Mouse (Mus musculus) stomach, postnatal 0 days (tissue): ENCODE data around the gene Sipa1l1.

ENCODE experiments used
- CTCF ChIP-seq: IDR thresholded peaks from 2 replicates; pipeline ENCODE4 v1.5.1; 2016; ENCODE audit warnings: antibody characterized with exemption, low read depth, mild to moderate bottlenecking, moderate library complexity
- EP300 ChIP-seq: optimal IDR thresholded peaks from 2 replicates; pipeline ENCODE3; 2016; ENCODE audit warnings: antibody characterized with exemption

GRCm38 (mm10) chr12:82204106-82204505 is 35.0 kb downstream of the Sipa1l1 start:
- no peak for TF ChIP-seq CTCF
- no peak for TF ChIP-seq EP300
